Mouse (Mus musculus): ENCODE data around the gene Gtpbp3. TPM values are rescaled to one million over a fixed set of nuclear protein-coding genes. Genes with fewer than 3 reads are reported as not detected.

The Gtpbp3 gene
- total RNA-seq (2021): 10 to 100 TPM; 28.6 to 33.2 TPM

DNA sequence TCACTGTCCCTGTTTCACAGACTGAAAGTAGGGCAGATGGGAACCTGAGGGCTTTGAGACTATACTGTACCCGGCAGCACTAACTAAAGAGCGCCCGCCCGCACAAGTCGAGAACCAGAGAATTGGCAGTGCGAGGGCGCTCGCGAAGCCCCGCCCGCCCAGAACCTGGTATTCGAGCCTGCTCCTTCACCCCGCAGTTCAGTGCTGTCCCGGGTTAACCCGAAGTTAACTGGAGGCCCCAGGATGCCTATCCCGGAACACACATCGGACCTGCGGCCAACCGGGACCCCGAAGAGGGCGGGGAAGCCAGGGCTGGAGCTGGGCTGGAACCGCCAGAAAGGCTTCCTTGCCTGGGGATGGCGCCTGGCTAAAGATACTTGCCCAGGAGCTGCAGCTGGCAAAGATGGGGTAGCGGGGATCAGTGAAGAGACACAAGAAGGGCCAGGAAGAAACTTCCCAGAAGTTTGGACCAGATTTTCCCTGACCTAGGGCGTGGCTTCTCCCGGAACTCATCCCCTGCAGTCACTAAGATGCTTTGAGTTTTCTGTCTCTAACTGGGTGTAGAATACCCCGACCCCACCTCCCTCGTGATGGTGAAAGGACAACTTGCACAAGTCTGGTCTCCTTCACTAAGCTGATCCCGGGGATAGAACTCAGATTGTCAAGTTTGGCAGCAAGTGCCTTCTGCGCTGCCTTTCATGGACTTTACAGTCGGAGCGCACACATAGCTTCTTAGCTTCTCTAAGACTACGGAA is at the start of gene Gtpbp3:
Gene Gtpbp3, plus strand, starts transcription at position 413 of the 755 bp plus-strand sequence.
- intact Hi-C loops (cut with DNase I): loop anchor here (2.0 kb wide), 1 partner anchor 13 kb away; no protein-coding TSS in a partner anchor
- peak; percentile 85 to 86 for DNase-seq (ENCODE audit: low spot score in 2 of 2)

DNA sequence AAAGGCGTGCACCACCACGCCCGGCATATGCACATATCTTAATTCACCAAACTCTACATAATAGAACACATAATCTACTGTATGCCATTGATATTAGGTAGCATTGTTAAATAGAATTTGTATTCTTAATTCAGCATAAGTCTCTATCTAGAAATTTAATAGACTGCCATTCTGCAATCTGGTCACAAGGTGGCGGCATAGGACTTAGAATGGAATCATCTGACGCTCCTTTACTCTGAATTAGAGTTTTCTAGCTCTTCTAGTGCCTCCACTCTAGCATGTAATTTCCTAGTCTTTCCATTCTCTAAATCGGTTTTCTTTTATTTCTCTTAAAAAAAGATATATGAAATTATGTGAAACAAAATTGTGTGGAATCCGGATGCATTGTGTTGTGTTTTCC is 46.5 kb upstream of the Gtpbp3 start:
- peak in 1 of 2 experiments; percentile 49 for DNase-seq (ENCODE audit: low spot score in 2 of 2)
- intact Hi-C loops (cut with DNase I): loop anchor here (2.0 to 5.0 kb wide), 2 partner anchors 79 to 156 kb away; partner anchors contain the start of gene Fam129c

DNA sequence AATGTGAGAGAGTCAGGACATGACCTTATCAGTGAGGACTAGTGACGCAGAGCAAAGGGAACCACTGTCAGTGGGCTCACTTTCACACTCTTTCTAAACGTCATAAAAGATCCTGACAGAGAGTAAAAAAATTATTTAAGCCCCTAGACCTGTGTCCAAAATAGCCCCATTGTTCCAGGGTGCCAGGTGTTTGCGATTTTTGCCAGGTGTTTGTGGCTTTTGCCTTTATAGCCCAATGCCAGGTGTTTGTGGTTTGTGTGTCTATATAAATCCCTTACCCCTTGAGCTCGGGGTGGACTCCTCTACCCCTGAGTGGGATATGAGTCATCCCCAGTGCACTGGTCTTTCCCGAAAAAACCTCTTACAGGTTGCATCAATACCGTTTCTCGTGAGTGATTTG is 42.8 kb upstream of the Gtpbp3 start:
- no peak for DNase-seq (ENCODE audit: low spot score in 2 of 2)
- intact Hi-C loops (cut with DNase I): loop anchor here (2.0 kb wide), 1 partner anchor 16 kb away; no protein-coding TSS in a partner anchor

DNA sequence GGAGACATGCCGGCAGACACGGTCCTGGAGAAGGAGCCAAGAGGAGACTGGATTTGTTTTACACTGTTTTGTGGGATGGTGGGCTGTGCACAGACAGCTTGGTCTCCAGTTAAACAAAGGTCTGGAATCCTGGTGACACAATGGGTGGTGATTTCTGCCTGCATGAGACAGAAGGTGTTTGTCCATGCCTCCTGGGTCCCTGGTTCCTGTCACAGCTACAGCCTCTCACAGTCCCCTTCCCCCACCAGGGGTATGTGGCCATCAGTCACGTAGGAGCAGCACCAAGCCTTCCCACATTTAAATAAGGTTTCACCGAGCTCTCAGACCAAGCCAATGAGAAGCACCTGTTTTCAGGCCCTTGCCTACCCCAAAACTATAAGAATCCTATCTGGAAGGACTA is 36.6 kb upstream of the Gtpbp3 start:
- no peak for DNase-seq (ENCODE audit: low spot score in 2 of 2)
- intact Hi-C loops (cut with DNase I): no loop called here

DNA sequence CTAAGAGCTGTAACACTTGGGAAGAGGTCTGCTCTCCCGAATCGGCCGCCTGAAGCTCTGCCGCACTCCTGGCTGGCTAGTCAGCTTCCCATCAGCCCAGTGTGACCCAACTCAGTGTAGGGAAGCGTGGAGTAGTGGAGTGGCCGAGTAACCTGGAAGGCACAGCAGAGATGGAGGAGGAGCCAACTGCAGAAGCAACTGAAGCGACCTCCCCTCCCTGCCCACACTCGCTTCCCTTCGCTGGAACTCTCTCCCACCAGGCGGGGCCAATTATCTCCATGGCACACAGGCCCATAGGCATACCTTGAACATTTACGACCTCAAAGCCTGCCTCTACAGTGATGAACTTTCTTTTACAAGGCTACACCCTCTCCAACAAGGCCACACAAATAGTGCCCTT is 36.1 kb upstream of the Gtpbp3 start:
- DNase-seq (ENCODE audit: low spot score in 2 of 2): no peak
- intact Hi-C loops (cut with DNase I): no loop called here

DNA sequence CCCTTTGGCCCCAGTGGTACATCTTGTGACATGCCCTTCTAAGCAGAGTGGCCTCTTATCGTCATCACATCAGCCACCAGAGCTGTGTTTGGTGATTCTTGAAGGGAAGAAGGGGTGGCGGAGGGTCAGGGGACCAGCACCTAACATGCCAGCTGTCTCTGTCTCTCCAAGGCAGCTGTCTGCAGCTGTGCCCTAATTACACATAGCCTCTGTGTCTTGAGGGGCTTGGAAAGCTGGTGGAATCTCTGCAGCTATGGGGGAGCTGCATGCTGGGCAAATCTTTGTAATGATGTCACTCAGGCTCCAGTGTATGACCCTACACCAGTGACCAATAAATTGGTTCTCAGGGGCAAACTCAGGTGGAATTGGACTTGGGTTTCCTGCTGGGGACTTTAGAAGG is 35.2 kb upstream of the Gtpbp3 start:
- no peak for DNase-seq (ENCODE audit: low spot score in 2 of 2)
- intact Hi-C loops (cut with DNase I): no loop called here

DNA sequence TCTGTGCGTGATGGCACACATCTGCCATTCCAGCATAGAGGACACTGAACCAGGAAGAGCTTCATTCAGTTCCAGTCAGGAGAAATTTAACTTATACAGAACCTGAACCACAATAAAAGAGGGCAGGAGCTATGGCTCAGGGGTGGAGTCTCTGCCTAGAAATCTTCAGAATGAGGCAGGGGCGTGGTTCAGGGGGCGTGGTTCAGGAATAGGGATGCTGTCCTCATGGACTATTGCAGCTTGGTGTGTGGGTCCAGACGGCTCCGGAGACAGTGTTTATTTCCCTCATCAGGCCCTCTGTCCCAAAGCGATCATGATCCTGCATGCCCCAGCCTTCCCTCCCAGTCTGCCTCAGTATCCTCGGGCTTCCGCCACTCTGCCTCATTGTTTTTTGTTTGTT is 33.2 kb upstream of the Gtpbp3 start:
- DNase-seq (ENCODE audit: low spot score in 2 of 2): no peak
- intact Hi-C loops (cut with DNase I): no loop called here

DNA sequence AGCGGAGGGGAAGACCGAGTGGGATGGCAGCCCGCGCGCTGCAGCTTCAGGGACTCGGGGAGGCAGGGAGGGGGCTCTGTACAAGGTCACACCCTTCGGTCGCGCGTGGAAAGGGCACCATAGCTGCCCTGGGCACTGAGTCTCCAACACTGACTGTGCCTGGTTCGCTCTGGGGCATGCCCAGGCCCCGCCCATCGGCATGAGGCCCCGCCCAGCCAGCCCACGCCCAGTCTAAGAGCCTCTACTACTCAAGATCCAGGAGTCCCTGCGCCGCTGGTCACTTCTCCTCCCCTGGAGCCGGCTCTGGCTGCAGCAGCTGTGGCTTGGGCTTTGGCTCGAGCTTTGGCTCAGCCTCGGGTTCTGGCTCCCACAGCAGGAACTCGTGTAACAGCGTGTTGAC is 31.0 kb upstream of the Gtpbp3 start:
- DNase-seq (ENCODE audit: low spot score in 2 of 2): no peak
- intact Hi-C loops (cut with DNase I): no loop called here

DNA sequence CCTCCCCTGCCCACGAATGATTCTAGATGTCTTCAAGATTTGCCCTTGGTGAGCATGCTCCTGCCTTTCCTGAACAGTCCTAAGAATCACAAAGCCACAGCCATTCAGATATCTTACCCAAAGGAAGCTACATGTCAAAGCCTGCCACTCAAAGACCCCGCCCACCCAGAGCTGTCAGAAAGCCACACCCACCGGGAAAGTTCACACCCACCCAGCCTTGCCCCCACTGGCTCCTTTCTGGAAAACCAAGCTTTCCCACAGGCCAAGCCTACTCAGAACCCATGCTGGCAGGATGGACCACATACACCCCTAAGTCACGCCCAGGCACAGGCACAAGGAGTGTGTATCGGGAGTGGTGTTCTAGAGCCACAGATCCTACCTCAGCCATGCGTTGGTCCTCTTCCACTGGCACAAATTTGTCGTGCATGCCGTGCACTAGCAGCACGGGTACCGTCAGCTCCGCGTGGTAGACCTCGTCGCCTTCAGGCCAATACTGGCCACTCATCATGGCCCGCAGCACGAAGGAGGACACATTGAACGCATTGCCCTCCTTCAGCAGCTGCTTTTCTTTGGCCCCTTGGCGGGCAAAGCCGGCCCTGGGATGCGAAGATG is 30.1 kb upstream of the Gtpbp3 start:
- DNase-seq (ENCODE audit: low spot score in 2 of 2): no peak
- intact Hi-C loops (cut with DNase I): no loop called here

DNA sequence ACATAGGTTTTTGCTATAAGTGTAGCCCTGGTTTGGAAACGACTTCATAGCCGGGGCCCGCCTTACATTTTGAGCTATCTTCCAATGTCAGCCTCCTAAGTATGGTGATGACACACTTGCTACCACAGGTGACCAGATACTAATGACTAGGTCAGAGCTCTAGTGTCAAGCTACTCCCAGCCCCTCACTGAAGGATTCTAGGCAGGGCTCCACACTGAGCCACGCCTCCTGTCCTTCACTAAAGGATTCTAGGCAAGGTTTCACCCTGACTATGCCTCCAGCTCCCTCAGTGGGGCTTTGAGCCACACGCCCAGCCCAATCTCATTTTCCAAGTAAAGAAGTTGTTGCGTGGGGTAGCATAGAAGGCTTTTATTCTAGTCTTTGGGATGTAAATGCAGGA is 27.2 kb upstream of the Gtpbp3 start:
- intact Hi-C loops (cut with DNase I): loop anchor here (2.0 to 5.0 kb wide), 3 partner anchors 16 to 563 kb away; partner anchors contain the start of genes Nr2f6 and Rpl18a
- no peak for DNase-seq (ENCODE audit: low spot score in 2 of 2)

DNA sequence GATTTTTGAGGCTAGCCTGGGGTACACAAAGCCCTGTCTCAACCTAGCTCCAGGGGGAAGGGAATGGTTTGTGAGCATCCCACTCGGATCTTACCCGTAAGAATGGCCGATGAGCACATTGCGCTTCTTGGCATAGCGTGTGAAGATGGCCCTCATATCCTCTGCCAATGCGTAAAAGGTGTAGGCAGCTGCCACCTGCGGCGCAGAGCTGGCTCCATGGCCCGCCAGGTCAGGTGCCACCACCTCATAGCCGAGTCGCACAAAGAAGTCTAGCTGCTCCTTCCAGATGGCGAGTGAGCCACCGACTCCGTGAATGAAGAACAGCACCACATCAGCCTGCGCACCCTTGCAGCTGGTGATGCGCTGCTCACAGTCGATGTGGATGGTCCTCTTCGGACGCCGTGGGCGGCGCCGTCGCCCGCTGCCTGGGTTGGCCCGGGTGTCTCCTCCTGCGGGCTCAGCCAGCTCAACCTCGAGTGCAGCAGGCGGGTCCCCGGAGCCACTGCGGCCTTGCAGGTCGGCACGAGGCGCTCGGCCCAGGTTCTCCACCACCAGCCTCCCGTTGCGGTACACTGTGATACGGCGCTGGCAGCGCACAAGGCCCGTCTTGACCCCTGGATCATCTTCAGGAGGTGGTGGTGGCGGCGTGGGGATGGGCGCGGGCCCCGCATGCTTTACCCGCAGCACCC is 26.6 kb upstream of the Gtpbp3 start:
- DNase-seq (ENCODE audit: low spot score in 2 of 2): no peak

DNA sequence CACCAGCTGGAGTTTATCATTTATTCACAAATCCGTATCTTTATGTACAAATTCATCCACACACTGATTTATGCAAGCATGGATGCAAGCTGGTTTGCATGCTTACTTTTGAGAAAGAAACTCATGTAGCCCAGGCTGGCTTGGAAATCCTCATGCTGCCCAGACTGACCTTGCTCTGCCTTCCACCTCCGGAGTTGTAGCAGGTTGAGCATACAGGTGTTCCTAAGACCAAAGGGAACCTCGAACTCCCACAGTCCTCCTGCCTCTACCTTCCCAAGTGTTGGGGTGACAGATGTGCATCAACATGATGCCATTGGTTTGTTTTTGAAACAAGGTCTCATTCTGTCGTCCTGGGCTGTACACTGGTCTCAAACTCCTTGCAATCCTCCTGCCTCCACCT is 25.7 kb upstream of the Gtpbp3 start:
- no peak for DNase-seq (ENCODE audit: low spot score in 2 of 2)
- intact Hi-C loops (cut with DNase I): loop anchor here (5.0 kb wide), 2 partner anchors 80 to 565 kb away; partner anchors contain the start of genes Nr2f6 and Rpl18a

More for the DNA sequence above, 26.6 kb upstream of the Gtpbp3 start:
- intact Hi-C loops (cut with DNase I): loop anchor here (2.0 to 5.0 kb wide), 3 partner anchors 16 to 564 kb away; partner anchors contain the start of genes Nr2f6 and Rpl18a

DNA sequence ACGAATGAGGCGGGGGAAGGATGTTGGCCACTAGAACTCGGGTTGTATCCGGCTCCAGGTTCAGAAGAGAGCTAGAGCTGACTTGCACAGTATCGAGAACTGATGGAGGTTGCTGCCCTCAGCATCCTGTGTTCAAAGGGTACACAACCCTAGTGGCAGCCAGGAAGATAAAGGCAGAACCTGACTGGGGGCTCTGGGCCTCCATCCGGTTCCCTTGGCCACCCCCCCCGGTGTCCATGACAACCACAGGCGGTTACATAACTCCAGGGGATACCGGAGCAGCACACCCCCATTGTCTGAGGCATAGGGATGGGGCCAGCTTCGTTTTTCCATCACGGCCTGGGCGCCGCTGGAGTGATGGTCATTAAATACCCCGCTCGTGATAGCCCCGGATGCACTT is 25.1 kb upstream of the Gtpbp3 start:
- intact Hi-C loops (cut with DNase I): loop anchor here (5.0 kb wide), 2 partner anchors 80 to 565 kb away; partner anchors contain the start of genes Nr2f6 and Rpl18a
- peak; percentile 67 to 80 for DNase-seq (ENCODE audit: low spot score in 2 of 2)

DNA sequence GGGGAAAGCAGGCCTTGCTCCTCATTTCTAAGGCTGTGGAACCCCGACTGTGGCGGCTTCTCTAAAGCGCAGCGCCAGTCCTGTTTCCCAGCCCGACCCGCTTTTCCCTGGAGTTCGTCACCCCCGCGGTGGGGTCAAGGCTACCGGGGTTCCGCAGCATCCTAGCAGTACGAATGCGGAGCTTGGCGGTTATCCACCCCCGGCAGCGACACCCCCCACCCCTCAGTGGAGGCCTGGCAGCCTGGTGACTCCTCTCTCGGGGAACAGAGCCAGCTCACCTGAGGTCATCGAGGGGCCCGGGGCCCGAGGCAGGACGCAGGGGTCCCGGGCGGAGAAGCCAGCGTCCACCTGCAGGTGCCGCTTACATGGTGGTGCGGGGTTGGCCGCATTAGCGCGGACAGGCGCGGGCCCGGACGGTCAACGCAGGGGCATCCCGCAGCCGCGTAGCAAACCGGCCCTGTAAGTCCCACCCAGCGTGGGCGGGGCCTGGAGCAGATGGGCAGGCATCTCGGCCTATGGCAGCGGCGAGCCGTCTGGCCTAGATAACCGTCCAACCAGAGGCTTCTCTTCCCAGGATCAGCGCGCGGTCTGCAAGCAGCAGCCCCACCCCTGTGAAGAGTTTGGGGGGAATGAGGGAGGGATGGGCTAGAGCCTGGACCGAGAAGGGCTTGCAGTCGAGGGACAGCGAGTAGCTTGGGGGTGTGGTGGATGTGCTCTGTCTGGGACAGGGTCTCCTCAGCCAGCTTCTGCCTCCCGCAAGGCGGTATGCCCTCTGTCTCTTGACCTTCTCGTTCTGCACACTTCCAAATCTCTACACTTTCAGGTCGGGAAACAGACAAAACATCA is 24.5 kb upstream of the Gtpbp3 start, which contains the start of gene Abhd8:
Gene Abhd8, minus strand, starts transcription at position 468 of the 846 bp plus-strand sequence.
- DNase-seq (ENCODE audit: low spot score in 2 of 2): peak; percentile 99
- intact Hi-C loops (cut with DNase I): loop anchor here (2.0 to 5.0 kb wide), 3 partner anchors 79 to 566 kb away; partner anchors contain the start of genes Mvb12a, Nr2f6 and Rpl18a

DNA sequence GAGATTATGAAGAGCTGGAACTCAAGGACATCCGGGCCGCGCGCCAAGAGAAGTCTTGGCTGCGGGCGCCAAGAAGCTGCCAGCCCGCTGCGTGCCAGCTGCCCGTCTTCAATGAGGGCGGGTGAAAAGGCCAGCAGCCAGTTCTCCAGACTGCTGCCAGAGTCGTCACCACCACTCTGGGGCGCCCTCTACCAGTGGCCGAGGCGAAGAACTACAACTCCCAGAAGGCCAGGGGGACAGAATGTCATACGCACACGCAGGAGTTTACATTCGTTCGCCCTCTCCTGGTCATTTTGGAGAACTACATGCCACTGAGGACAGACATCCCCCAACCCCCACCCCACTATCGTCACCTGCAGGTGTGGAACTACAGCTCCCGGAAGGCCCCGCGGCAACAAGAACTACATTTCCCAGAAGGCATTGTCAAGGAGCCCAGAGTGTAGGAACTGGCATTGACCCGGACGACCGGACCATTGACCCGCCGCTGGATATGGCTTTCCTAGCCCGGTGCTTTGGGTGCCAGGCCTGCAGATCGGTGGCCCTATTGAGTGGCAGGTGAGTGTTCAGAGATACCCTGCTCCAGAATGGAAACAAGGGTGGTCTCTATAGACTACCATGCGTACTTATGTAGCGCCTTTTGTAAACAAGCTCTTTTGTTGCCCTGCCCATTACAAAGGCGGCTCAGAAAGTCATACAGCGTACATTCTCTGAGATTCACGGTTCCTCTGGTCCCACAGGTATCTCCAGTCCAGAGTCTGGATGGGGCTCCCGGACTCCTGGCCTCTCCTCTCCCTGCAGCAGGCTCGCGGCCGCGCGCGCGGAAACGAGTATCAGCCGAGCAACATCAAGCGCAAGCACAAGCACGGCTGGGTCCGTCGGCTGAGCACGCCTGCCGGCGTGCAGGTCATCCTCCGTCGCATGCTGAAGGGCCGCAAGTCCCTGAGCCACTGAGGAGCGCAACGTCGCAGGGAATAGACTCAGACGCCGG is 23.1 kb upstream of the Gtpbp3 start, which contains the start of gene Mrpl34:
Gene Mrpl34, plus strand, starts transcription at position 447 of the 988 bp plus-strand sequence.
- DNase-seq (ENCODE audit: low spot score in 2 of 2): peak; percentile 99 to 100
- intact Hi-C loops (cut with DNase I): loop anchor here (2.0 to 5.0 kb wide), 3 partner anchors 78 to 568 kb away; partner anchors contain the start of genes Mvb12a, Nr2f6 and Rpl18a

DNA sequence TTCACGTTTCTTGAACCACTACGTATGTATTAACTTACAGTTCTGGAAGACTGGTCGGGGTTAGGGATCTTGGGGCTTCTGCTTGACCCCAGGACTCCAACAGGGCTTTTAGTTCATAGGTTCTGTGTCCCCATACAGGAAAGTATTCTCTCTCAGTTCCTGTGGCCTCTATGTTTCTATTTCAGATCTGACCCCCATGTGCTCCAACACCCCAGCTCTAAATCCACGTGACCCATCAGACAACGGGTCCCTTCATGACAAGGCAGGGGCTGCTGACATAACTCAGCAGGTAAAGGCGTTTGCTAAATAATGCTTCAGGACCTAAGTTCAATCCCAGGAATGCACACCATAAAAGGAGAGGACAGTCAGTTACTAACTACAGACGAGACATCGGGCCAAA is 22.2 kb upstream of the Gtpbp3 start:
- intact Hi-C loops (cut with DNase I): loop anchor here (2.0 kb wide), 1 partner anchor 77 kb away; the partner anchor contains the start of gene Mvb12a
- DNase-seq (ENCODE audit: low spot score in 2 of 2): no peak

DNA sequence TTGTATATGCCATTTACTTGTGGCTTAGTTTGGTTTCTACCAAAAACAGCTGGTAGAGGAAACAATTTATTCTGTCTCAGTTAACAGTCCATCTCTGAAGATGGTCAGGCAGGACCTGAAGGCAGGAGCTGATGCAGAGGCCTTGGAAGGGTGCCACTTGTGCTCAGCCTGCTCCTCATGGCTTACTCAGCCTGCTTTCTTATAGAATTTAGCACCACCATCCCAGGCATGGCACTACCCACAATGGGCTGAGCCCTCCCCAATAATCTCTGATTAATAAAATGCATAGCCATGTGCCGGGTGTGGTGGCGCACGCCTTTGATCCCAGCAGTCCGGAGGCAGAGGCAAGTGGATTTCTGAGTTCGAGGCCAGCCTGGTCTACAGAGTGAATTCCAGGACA is 21.7 kb upstream of the Gtpbp3 start:
- no peak for DNase-seq (ENCODE audit: low spot score in 2 of 2)

DNA sequence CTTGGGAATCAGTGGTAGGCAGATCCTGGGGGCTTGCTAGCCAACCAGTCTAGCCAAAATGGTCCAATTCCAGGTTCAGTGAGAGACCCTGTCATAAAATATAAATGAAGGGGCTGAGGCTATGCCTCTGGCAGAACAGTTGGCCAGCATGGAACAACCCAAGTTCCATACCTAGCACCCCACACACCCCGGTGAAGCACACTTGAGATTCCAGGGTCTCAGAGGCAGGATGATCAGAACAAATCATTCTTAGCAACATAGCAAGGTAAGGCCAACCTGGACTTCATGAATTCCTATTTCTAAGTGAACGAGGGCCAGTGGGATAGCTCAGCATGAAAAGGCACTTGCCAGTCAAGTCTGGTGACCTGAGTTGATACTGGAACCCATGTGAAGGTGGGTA is 20.7 kb upstream of the Gtpbp3 start:
- intact Hi-C loops (cut with DNase I): no loop called here
- DNase-seq (ENCODE audit: low spot score in 2 of 2): no peak

More for the DNA sequence above, 21.7 kb upstream of the Gtpbp3 start:
- intact Hi-C loops (cut with DNase I): no loop called here

All from left cerebral cortex, postnatal 25 days (tissue).